Mouse (Mus musculus) liver, embryonic 13.5 days (tissue): ENCODE data around the gene Tmem163. TPM values are rescaled to one million over a fixed set of nuclear protein-coding genes. Genes with fewer than 3 reads are reported as not detected.

Source experiments
- ATAC-seq: fragments of 200-750 bp; cut with Nextera tagmentation; 2 replicates; pipeline ENCODE4 v1.8.0; 2017; ENCODE audit warnings: low read depth, mild to moderate bottlenecking, moderate number of reproducible peaks, moderate library complexity
- DNase-seq: peaks from one replicate; pipeline ENCODE4 v3.0.0; 2022
- H3K27ac ChIP-seq: fragments of 300-500 bp; sonication (generic); 2 replicates; pipeline ENCODE4 v1.5.1; 2015; ENCODE audit warnings: moderate library complexity, mild to moderate bottlenecking, inconsistent platforms
- H3K27me3 ChIP-seq: fragments of 300-500 bp; sonication (generic); 2 replicates; pipeline ENCODE4 v1.6.1; 2015; ENCODE audit warnings: mild to moderate bottlenecking, inconsistent platforms
- H3K36me3 ChIP-seq: fragments of 300-500 bp; sonication (generic); 2 replicates; pipeline ENCODE4 v1.6.1; 2015; ENCODE audit warnings: mild to moderate bottlenecking, inconsistent platforms
- H3K4me1 ChIP-seq: fragments of 300-500 bp; sonication (generic); replicated peaks from 2 replicates; pipeline ENCODE4 v1.6.1; 2015; ENCODE audit warnings: inconsistent platforms
- H3K4me2 ChIP-seq: fragments of 300-500 bp; sonication (generic); 2 replicates; pipeline ENCODE4 v1.6.1; 2015; ENCODE audit warnings: inconsistent platforms, mild to moderate bottlenecking, moderate library complexity
- H3K4me3 ChIP-seq: fragments of 300-500 bp; sonication (generic); replicated peaks from 2 replicates; pipeline ENCODE4 v1.5.1; 2015; ENCODE audit warnings: mild to moderate bottlenecking, inconsistent platforms
- H3K9ac ChIP-seq: fragments of 300-500 bp; sonication (generic); 2 replicates; pipeline ENCODE4 v1.6.1; 2015; ENCODE audit warnings: mild to moderate bottlenecking, inconsistent platforms
- H3K9me3 ChIP-seq: fragments of 300-500 bp; sonication (generic); replicated peaks from 2 replicates; pipeline ENCODE4 v1.6.1; 2016; ENCODE audit warnings: inconsistent platforms
- WGBS: fragments of 180-500 bp; shearing (Covaris S2); methylation state at CpG from one replicate; pipeline ENCODE4 v1.1.7; 2015; ENCODE audit not compliant: insufficient replicate concordance; 5-methylcytosine and 5-hydroxymethylcytosine counted together
- polyA plus RNA-seq: library from polyadenylated mRNA; unstranded; fragments of >200 nt; fragmentation: Nextera tagmentation; extraction: Ambion mirVana; gene quantifications from 2 replicates; pipeline ENCODE4 v1.2.1, GENCODE M21; 2015

Gene Tmem163
- polyA plus RNA-seq: 0.51 and 0.61 TPM in 2 replicates

DNA sequence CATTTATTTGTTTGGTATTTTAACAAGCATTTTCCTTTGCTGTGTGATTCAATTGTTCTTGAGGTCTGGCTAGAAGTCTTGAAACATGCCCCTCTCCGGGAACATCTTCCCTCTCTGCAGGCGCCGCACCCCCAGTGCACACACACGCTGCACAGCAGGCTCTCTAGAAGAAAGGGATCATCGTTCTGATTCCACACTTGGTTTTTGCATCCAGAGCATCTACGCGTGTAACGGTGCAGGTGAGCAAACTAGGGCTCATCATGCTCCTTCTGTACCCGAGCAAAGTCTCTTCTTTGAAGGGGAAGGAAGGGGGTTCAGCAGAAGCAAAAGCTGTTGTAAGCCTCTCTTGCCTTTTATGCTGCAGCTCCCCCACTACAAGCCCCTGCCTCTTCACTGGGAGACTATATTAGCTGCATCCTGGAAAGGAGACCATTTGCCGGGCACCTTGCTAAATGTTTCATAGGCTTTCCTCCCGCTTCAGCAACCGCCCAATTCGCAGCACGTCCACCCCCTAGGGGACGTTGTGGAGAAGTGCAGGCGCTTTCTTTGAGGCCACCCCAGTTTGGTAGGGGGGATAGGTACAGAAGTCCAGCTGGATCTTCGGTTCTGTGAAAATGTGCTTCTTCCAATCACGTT is at the start of gene Tmem163:
Gene Tmem163, minus strand, starts transcription at position 51 of the 636 bp plus-strand sequence.
- Histone ChIP-seq H3K9ac (no peak within 1 kb of the TSS), H3K4me3 (no peak within 1 kb of the TSS), H3K9me3 (no peaks in the 10 kb centered on the region), H3K4me1 (peaks cover 16% of the 10 kb centered on the region), H3K27me3 (peaks cover 57% of the 10 kb centered on the region), H3K27ac (no peak within 1 kb of the TSS), H3K36me3 (no peaks in the 10 kb centered on the region), H3K4me2 (peak within 1 kb of the TSS; percentile 75; the same call in 1 of the 2 replicates)
- WGBS: 21% methylated on average over 18 of the region's 18 CpGs
- DNase-seq: no peak
- ATAC-seq: no peak

DNA sequence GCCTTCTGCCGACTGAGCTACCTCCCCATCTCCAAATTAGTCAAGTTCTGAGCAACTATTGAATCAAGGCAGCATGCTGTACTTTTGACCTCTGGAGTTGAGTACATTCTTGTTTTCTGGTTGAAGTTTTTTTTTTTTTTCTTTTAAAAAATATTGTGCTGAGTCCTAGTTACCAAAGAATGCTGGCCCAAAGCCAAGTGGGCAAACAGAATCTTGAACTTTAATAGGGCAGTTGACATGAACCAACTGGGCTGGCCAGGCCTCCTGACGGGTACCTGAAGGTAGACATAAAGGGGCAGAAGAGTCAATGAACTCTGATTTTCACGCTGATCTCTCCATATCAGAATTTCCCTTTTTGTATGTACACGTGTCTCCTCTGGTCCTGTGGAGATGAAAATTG is 49.7 kb upstream of the Tmem163 start, which contains the start of gene Acmsd:
Gene Acmsd, plus strand, starts transcription at position 318 of the 400 bp plus-strand sequence.
- no peaks in the 10 kb centered on the region for H3K4me1 ChIP-seq
- 70% methylated on average over 4 of the region's 4 CpGs for WGBS
- no peak for ATAC-seq
- H3K4me2 ChIP-seq: no peak within 1 kb of the TSS
- no peak within 1 kb of the TSS for H3K9ac ChIP-seq
- no peak within 1 kb of the TSS for H3K27ac ChIP-seq
- no peaks in the 10 kb centered on the region for H3K27me3 ChIP-seq
- H3K4me3 ChIP-seq: no peak within 1 kb of the TSS
- DNase-seq: no peak
- no peaks in the 10 kb centered on the region for H3K36me3 ChIP-seq
- H3K9me3 ChIP-seq: no peaks in the 10 kb centered on the region

DNA sequence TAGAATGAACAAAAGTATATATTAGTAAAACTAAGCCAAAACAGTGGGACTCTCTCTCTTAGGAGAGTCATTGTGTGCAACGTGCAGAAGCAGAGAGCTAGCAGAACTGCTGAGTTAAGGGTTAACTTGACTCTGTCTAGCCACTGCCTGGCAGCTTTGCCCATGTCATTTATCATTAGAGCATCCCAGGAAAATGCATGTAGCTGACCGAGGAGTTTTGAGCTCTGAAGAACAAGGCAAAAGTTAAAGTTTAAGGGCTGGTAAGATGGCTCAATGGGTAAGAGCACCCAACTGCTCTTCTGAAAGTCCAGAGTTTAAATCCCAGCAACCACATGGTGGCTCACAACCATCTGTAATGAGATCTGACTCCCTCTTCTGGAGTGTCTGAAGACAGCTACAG is 44.2 kb upstream of the Tmem163 start:
- ATAC-seq: no peak
- DNase-seq: no peak
- Histone ChIP-seq H3K4me1 (no peaks in the 10 kb centered on the region), H3K9ac (no peak overlapping the region), H3K4me3 (no peak overlapping the region), H3K4me2 (no peak overlapping the region), H3K36me3 (no peaks in the 10 kb centered on the region), H3K9me3 (no peaks in the 10 kb centered on the region), H3K27me3 (no peaks in the 10 kb centered on the region; the same call in 1 of the 2 replicates), H3K27ac (no peak overlapping the region)
- 43% methylated on average over 2 of the region's 2 CpGs for WGBS

DNA sequence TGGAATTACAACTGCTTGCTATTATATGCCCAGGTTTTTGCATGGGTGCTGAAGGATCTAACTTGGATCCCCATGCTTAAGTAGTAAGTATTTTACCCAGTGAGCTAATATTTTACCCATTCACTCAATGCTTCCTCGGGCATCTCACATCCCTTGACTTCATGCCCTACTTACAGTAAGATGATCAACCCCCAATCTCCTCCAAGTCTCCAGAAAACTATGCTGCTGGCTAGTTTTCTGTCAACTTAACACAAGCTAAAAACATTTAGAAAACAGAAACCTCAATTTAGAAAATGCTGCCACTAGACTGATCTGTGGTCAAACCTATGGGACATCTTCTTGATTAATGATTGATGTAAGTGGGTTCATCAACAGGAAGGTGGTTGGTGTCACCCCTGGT is 38.9 kb upstream of the Tmem163 start:
- Histone ChIP-seq H3K9me3 (no peaks in the 10 kb centered on the region), H3K4me2 (no peak overlapping the region), H3K4me3 (no peak overlapping the region), H3K4me1 (no peaks in the 10 kb centered on the region), H3K9ac (no peak overlapping the region), H3K36me3 (no peaks in the 10 kb centered on the region), H3K27ac (no peak overlapping the region), H3K27me3 (no peaks in the 10 kb centered on the region; the same call in 1 of the 2 replicates)
- 48% methylated on average over 1 of the region's 1 CpGs for WGBS
- no peak for DNase-seq
- no peak for ATAC-seq

DNA sequence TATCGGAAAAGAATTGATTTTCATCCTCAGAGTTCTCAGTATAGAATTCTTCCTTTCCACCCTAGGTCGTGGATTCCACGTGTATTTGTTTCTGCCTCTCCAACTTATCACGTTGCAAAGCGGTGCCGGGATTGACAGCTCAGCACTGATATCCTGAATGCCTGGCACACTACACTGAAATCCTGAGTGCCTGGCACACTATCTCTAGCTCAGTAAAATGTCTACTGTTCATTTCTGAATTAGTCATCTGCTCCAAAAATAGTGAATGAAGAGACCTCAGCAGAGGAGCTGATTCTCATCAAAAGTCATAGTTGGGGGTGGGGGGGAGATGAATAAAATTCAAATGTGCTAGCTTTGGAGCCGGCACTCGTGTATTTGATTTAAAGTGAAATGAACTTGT is 37.1 kb upstream of the Tmem163 start:
- H3K4me1 ChIP-seq: no peaks in the 10 kb centered on the region
- H3K4me3 ChIP-seq: no peak overlapping the region
- 66% methylated on average over 8 of the region's 8 CpGs for WGBS
- H3K4me2 ChIP-seq: no peak overlapping the region
- H3K27ac ChIP-seq: no peak overlapping the region
- H3K36me3 ChIP-seq: no peaks in the 10 kb centered on the region
- no peak overlapping the region for H3K9ac ChIP-seq
- H3K9me3 ChIP-seq: no peaks in the 10 kb centered on the region
- DNase-seq (no peak), ATAC-seq (no peak)
- H3K27me3 ChIP-seq: no peaks in the 10 kb centered on the region; the same call in 1 of the 2 replicates

DNA sequence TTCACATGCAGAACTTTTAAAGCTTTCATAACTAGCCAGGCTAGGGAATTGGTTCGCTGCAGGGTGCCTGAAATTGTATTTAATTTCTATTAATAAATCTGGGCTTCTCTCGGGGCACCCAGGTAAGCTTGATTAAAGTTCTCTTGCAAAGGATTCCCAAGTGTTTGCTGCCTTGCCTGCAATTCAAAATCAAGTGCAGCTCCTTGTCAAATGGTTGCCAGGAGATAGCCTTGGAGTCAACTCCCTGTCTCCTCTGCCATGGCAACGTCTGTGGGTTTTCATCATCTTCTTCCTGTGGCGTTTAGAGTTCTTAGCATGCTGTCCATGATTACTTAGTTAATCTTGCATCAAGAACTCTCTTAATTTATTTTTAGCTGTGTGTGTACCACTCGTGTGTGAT is 26.9 kb upstream of the Tmem163 start:
- no peak overlapping the region for H3K9ac ChIP-seq
- no peak for DNase-seq
- no peak overlapping the region for H3K27ac ChIP-seq
- no peak overlapping the region for H3K4me3 ChIP-seq
- no peaks in the 10 kb centered on the region for H3K36me3 ChIP-seq
- no peaks in the 10 kb centered on the region for H3K4me1 ChIP-seq
- no peaks in the 10 kb centered on the region for H3K27me3 ChIP-seq
- H3K9me3 ChIP-seq: no peaks in the 10 kb centered on the region
- no peak overlapping the region for H3K4me2 ChIP-seq
- no peak for ATAC-seq
- WGBS: 54% methylated on average over 5 of the region's 5 CpGs

DNA sequence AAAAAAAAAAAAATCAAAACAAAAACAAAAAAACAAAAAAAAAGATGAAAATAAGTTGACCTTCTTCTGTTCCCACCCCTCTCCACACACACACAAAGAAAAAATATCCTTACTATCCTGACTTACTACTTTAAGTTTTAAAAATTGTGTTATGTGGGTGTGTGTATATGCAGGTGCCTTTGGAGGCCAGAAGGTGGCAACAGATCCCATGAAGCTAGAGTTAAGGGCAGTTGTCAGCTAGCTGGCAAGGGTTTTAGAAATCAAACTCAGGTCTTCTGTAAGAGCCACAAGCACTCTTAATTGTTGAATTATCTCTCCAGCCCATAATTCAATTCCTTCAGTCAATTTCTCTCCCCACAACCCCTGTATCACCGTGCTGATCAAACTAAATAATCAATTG is 22.8 kb upstream of the Tmem163 start:
- DNase-seq (no peak), ATAC-seq (no peak)
- 63% methylated on average over 1 of the region's 1 CpGs for WGBS
- H3K9me3 ChIP-seq: no peaks in the 10 kb centered on the region
- H3K9ac ChIP-seq: no peak overlapping the region
- H3K4me2 ChIP-seq: no peak overlapping the region
- H3K36me3 ChIP-seq: no peaks in the 10 kb centered on the region
- H3K27me3 ChIP-seq: no peaks in the 10 kb centered on the region
- H3K27ac ChIP-seq: no peak overlapping the region
- H3K4me3 ChIP-seq: no peak overlapping the region
- no peaks in the 10 kb centered on the region for H3K4me1 ChIP-seq

DNA sequence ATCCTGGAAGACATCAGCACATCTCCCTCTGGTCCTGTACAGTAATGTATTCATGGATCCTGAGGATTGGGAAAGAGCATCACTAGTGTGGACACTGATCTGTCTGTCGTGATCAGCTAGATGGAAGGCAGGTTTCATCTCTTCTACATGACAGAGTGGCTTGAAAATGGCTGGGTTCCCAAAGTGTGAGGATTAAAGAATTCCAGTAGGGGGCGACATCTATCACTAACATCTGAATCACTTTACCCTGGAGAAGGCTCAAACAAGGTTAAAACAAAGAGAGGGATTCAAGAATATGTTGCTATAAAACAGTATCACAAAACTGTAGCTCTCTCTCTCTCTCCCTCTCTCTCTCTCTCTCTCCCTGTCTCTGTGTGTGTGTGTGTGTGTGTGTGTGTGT is 17.2 kb upstream of the Tmem163 start:
- Histone ChIP-seq H3K9ac (no peak overlapping the region), H3K4me2 (no peak overlapping the region), H3K4me3 (no peak overlapping the region), H3K27ac (no peak overlapping the region), H3K27me3 (no peaks in the 10 kb centered on the region), H3K4me1 (no peaks in the 10 kb centered on the region), H3K9me3 (no peaks in the 10 kb centered on the region), H3K36me3 (no peaks in the 10 kb centered on the region)
- DNase-seq: no peak
- no peak for ATAC-seq
- 12% methylated on average over 2 of the region's 2 CpGs for WGBS

DNA sequence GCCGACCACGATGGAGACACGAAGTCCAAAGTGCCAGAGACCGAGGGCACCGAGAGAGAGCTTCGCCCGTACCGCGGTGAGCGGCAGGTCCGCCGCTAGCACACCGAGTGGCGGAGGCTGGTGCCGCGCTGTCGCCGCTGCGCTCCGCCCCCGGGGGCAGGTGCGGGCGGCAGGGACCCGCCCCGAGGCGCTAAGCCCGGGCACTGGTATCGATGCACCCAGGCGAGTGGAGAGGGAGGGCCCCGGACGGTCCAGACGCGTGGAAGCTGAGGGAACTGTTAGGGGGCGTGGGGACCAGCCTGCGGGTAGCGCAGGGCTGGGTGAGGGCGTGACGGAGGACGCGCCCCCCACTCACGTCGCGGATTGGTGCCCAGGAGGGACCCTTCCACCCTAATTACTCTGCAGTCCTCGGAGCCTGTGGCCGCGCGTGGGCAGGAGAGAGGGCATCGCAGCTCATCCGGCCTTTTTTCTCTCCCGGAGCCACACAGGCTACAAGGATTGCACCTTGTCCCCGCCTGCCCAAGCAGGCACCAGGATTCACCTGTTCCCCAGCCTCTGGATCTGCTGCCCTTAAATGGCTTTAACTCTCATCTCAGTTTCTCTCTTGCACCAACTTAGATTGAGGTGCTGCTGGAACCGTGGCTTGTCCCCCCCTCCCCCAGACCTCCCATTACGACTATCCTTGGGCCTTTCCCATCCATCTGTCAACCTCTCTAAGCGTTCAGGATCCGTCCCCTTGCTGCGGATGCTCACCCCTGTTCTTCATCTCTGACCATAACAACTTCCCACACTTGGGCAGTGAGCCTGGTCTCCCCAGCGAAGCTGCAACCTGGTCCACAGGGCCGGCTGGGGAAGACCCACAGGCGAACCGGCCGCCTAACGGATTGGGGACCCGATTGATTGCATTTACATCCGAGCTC is 1.4 kb downstream of the Tmem163 start:
- no peak for DNase-seq
- peak; percentile 68; the same call in 1 of the 2 replicates for ATAC-seq
- 4% methylated on average over 64 of the region's 64 CpGs for WGBS

DNA sequence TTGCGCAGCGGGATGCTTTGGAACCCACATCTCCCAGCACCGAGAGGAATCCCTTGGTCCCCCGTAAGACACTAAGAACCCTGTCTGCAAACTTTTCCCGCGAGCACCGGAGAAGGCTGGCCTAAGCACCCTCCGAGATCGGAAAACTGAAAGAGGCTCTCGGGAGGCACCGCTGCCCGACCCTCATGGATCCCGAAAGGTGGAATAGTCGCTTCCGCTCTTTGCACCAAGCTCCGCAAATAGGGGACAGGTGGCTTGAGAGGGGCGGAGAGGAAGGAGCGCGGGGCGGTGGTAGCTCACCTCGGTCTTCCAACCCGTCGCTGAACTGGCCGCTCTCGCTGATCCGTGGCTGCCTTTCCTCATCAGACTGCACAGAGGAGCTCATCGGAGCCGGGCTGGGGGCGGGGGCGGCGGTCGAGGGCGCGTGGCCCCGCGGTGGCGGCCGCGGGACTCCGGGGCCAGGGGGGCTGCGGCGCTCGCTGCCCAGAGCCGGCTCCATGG is 2.2 kb downstream of the Tmem163 start:
- Histone ChIP-seq H3K27ac (no peak overlapping the region), H3K9me3 (no peaks in the 10 kb centered on the region), H3K9ac (no peak overlapping the region), H3K4me3 (peak overlapping the region; percentile 57), H3K4me2 (peak overlapping the region; percentile 75), H3K4me1 (peaks cover 16% of the 10 kb centered on the region), H3K36me3 (no peaks in the 10 kb centered on the region), H3K27me3 (peaks cover 65% of the 10 kb centered on the region)
- no peak for DNase-seq
- 2% methylated on average over 44 of the region's 44 CpGs for WGBS
- ATAC-seq: no peak

More for the DNA sequence above, 1.4 kb downstream of the Tmem163 start:
- Histone ChIP-seq H3K27me3 (peaks cover 65% of the 10 kb centered on the region), H3K36me3 (no peaks in the 10 kb centered on the region), H3K27ac (no peak overlapping the region), H3K4me2 (peak overlapping the region; percentile 75), H3K4me1 (peaks cover 16% of the 10 kb centered on the region), H3K9me3 (no peaks in the 10 kb centered on the region), H3K9ac (no peak overlapping the region), H3K4me3 (peak overlapping the region; percentile 57)

DNA sequence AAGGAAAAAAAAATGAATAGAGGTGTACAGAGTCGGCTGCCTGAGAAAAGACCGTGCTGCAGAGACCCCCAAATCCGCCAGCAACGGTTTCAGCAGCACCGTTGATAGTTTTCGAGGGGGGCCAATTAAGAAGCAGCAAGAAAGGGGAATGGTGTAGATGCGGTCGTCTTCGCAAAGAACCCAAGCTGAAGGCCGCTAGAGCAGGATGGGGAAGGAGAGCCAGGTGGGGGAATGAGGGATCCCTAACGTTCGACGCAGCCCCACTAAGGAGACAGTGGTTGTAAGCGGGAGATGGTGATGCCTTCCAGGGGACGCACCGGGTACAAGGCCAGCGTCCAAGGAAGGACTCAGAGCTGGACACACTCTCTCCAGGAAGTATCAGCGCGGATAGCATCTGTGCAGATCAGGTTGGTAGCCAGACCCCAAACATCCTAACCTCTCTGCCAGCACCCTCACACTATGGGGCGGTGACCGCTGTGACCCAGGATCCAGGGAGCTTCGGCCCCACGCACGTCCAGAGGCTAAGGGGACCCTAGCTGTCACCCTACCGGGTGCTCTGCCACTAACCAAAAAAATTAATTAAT is 2.7 kb downstream of the Tmem163 start:
- Histone ChIP-seq H3K27me3 (peaks cover 65% of the 10 kb centered on the region), H3K36me3 (no peaks in the 10 kb centered on the region), H3K27ac (no peak overlapping the region), H3K4me2 (peak overlapping the region; percentile 75), H3K9ac (no peak overlapping the region), H3K4me1 (peaks cover 16% of the 10 kb centered on the region), H3K9me3 (no peaks in the 10 kb centered on the region), H3K4me3 (peak overlapping the region; percentile 57)
- 9% methylated on average over 25 of the region's 25 CpGs for WGBS
- ATAC-seq (no peak), DNase-seq (no peak)
